Mouse (Mus musculus) intestine, embryonic 15.5 days (tissue): ENCODE results near the gene Trappc2l. TPM values are rescaled to one million over a fixed set of nuclear protein-coding genes. Genes with fewer than 3 reads are reported as not detected.

Source experiments
- ATAC-seq: fragments of 200-750 bp; cut with Nextera tagmentation; 2 replicates; pipeline ENCODE4 v1.8.0; 2017; ENCODE audit warnings: moderate TSS enrichment, moderate library complexity
- H3K27ac ChIP-seq: fragments of 300-500 bp; sonication (generic); 2 replicates; pipeline ENCODE4 v1.5.1; 2015; ENCODE audit warnings: mild to moderate bottlenecking, inconsistent platforms
- H3K27me3 ChIP-seq: fragments of 300-500 bp; sonication (generic); replicated peaks from 2 replicates; pipeline ENCODE4 v1.6.1; 2015; ENCODE audit warnings: inconsistent platforms
- H3K36me3 ChIP-seq: fragments of 300-500 bp; sonication (generic); 2 replicates; pipeline ENCODE4 v1.6.1; 2015; ENCODE audit warnings: inconsistent platforms
- H3K4me1 ChIP-seq: fragments of 300-500 bp; sonication (generic); replicated peaks from 2 replicates; pipeline ENCODE4 v1.6.1; 2015; ENCODE audit warnings: inconsistent platforms
- H3K4me2 ChIP-seq: fragments of 300-500 bp; sonication (generic); replicated peaks from 2 replicates; pipeline ENCODE4 v1.6.1; 2015; ENCODE audit warnings: mild to moderate bottlenecking, inconsistent platforms
- H3K4me3 ChIP-seq: fragments of 300-500 bp; sonication (generic); replicated peaks from 2 replicates; pipeline ENCODE4 v1.5.1; 2015; ENCODE audit warnings: inconsistent platforms
- H3K9ac ChIP-seq: fragments of 300-500 bp; sonication (generic); 2 replicates; pipeline ENCODE4 v1.6.1; 2015; ENCODE audit warnings: inconsistent platforms
- H3K9me3 ChIP-seq: fragments of 300-500 bp; sonication (generic); 2 replicates; pipeline ENCODE4 v1.6.1; 2016; ENCODE audit warnings: inconsistent platforms
- WGBS: fragments of 180-500 bp; shearing (Covaris S2); methylation state at CpG from one replicate; pipeline ENCODE4 v1.1.7; 2015; 5-methylcytosine and 5-hydroxymethylcytosine counted together
- polyA plus RNA-seq: library from polyadenylated mRNA; unstranded; fragments of >200 nt; fragmentation: Nextera tagmentation; extraction: Ambion mirVana; gene quantifications from 2 replicates; pipeline ENCODE4 v1.2.1, GENCODE M21; 2015

Trappc2l gene
- polyA plus RNA-seq, 1 experiment from 2014 or later: 58.0 TPM

DNA sequence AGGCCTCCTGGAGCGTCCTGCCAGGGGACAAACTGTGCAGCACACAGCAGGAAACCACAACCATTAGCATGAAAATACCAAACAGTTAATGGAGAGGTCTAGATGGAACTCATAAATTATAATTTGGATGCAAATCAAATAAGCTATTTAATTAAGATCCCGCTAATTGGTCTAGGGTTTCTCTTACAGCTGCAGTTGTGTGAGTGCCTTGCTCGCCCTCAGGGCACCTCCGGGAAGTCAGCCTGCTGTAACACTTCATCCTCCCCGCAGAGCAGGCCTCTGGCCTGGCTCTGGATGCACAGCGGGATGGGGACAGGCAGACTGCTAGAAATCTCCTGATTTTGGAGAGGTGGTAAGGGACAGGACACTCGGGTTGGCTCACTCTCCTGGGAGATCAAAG is 25.3 kb upstream of the Trappc2l start:
- WGBS: 72% methylated on average over 7 of the region's 7 CpGs
- Histone ChIP-seq H3K9ac (no peak overlapping the region), H3K27me3 (no peaks in the 10 kb centered on the region), H3K36me3 (no peaks in the 10 kb centered on the region), H3K4me3 (no peak overlapping the region), H3K27ac (peak overlapping the region; percentile 91), H3K4me1 (peaks cover 34% of the 10 kb centered on the region), H3K9me3 (no peaks in the 10 kb centered on the region), H3K4me2 (0 out of 2 replicates have a peak overlapping the region, but pooled peaks have one; percentile 41)
- ATAC-seq: no peak

DNA sequence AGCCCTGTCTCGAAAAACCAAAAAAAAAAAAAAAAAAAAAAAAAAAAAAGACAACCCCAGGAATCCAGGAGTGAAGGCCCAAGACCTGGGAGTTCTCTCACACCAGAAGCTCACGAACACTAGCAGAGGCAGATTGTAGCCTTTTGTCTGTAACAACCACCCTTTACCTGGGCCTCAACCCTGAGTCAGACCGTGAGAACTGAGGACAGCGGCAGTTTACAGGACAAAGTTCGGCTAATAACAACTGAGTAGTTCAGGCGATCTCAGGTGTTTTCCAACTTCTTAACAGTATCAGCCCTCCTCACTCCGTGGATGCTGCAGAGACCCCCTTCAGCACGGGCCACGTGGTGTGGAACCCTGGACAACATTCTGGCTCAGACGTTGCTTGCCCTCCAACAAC is 24.7 kb upstream of the Trappc2l start:
- ATAC-seq: peak; percentile 59
- Histone ChIP-seq H3K4me1 (peaks cover 34% of the 10 kb centered on the region), H3K36me3 (no peaks in the 10 kb centered on the region), H3K4me2 (peak overlapping the region; percentile 41; the same call in 1 of the 2 replicates), H3K27ac (peak overlapping the region; percentile 91), H3K9me3 (no peaks in the 10 kb centered on the region), H3K4me3 (no peak overlapping the region), H3K9ac (peak overlapping the region; percentile 13; the same call in 1 of the 2 replicates), H3K27me3 (no peaks in the 10 kb centered on the region)
- WGBS: 59% methylated on average over 10 of the region's 10 CpGs

DNA sequence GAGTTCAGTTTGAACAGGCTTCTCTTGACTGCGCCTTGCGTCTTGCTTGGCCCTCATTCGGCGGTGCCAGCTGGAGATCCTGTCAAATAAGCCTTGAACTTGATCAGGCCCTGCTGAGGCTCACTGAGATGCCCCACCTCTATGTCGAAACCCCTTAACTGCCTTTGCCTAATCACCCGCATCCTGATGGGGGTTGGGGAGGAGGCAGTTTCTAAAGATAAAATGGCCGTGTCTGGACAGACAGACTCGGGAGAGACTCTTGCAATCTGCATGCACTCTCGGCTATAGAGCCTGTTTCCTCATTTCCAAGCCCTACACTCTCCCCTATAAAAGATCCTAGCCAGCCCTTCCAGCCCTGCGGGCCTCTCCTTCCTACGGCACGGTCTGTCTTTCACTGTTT is 18.2 kb upstream of the Trappc2l start:
- Histone ChIP-seq H3K4me3 (no peak overlapping the region), H3K4me2 (no peak overlapping the region), H3K9ac (no peak overlapping the region), H3K36me3 (no peaks in the 10 kb centered on the region), H3K4me1 (no peaks in the 10 kb centered on the region), H3K9me3 (no peaks in the 10 kb centered on the region), H3K27ac (no peak overlapping the region), H3K27me3 (no peaks in the 10 kb centered on the region)
- WGBS: 61% methylated on average over 12 of the region's 12 CpGs
- ATAC-seq: no peak

DNA sequence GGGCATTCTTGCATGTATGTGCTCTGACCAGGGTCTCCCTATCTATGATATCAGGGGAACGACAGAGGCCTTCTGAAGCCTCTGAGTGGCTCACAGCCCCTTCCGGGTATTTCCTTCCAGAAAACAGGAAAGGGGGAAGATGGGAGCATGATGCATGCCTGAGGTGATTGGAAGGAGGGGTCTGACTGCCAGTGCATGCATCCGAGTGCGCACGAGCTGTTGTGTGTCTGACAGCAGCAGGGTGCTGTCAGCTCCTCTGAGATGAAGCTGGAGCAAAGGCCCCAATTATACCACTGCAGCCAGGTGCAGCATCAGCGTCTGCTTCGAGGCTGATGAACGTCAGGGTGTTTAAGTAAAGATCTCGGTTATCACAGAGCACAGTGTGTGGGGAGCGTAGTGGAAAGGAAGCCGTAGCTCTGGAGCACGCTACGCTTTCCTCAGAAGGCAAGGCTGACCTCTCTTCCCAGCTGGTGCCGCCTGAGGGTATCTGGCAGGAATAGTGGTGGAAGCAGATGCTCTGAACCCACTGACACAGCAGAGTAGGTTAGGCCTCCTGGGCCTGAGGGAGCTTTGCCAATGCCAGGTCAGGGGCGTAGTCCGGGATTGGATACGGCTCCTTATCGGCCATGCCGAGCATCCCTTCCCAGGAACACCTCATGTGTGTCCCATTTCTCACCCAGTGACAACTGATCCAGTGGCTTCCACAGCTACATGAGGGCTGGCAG is 17.5 kb upstream of the Trappc2l start:
- H3K4me1 ChIP-seq: no peaks in the 10 kb centered on the region
- no peaks in the 10 kb centered on the region for H3K27me3 ChIP-seq
- H3K4me2 ChIP-seq: no peak overlapping the region
- no peak overlapping the region for H3K4me3 ChIP-seq
- H3K9ac ChIP-seq: no peak overlapping the region
- 74% methylated on average over 19 of the region's 19 CpGs for WGBS
- H3K9me3 ChIP-seq: no peaks in the 10 kb centered on the region
- no peak for ATAC-seq
- H3K36me3 ChIP-seq: no peaks in the 10 kb centered on the region; the same call in 1 of the 2 replicates
- no peak overlapping the region for H3K27ac ChIP-seq

DNA sequence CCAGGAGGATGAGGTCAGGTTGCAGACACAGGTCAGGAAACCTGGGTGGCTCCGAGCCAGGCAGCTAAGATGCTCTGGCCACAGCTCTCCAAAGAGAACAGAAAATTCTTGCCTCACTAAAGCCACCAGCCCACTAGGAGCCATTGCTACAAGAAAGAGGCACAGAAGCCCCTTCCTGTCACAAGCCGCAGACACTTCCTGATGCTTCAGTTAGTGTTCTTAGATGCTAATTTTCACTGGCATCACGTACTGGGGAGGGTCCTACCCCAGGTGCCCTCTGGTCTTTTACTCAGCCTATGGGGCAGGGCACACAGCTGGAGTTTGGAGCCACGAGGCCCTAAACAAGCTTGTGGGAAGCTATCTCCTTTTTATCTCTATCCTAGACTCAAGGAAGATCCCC is 15.4 kb upstream of the Trappc2l start:
- ATAC-seq: no peak
- Histone ChIP-seq H3K9ac (no peak overlapping the region), H3K4me1 (no peaks in the 10 kb centered on the region), H3K9me3 (no peaks in the 10 kb centered on the region), H3K27me3 (no peaks in the 10 kb centered on the region), H3K4me3 (no peak overlapping the region), H3K27ac (no peak overlapping the region), H3K36me3 (no peaks in the 10 kb centered on the region; the same call in none of the 2 replicates), H3K4me2 (no peak overlapping the region)
- WGBS: 64% methylated on average over 4 of the region's 4 CpGs

DNA sequence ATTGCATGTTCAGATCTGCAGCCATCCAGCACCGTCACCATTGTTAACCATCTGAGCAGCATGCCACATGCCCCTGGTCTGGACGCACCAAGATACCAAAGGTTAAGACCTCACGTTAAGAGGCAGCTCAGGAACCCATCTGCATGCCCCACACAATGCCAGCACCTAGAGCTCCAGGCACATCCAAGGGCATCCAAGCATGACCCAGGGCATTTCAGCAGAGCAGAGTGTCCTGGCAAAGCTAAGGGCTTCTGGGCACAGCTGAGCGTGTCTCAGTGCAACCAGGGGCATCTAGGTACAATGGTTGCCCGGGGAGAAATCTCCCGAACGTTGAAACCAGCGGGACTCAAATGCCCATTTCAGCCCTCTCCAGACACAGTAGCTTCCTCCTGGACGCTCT is 10.8 kb upstream of the Trappc2l start:
- H3K9me3 ChIP-seq: no peaks in the 10 kb centered on the region
- no peak for ATAC-seq
- no peak overlapping the region for H3K4me2 ChIP-seq
- H3K4me3 ChIP-seq: no peak overlapping the region
- no peaks in the 10 kb centered on the region for H3K27me3 ChIP-seq
- WGBS: 95% methylated on average over 9 of the region's 9 CpGs
- H3K9ac ChIP-seq: no peak overlapping the region
- no peaks in the 10 kb centered on the region for H3K4me1 ChIP-seq
- H3K36me3 ChIP-seq: no peaks in the 10 kb centered on the region; the same call in none of the 2 replicates
- H3K27ac ChIP-seq: no peak overlapping the region

DNA sequence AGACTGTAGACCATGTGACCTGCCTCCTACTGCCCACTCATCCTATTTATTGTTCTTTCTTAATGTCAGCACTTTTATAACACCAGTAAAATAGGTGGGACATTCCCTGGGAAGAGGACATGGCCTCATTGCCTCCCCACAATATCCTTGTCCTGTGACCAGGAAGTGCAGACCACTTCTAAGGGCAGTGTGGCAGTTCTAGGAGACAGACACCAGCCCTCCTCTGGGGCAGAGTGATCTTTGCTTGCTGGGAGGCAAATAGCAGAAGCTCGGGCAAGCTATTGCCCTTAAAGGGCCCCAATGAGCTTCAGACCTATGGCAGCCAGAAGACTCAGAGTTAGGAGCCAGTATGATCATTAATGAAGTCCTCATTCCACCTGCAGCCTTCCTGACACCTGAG is 6.8 kb upstream of the Trappc2l start:
- no peak overlapping the region for H3K4me3 ChIP-seq
- no peaks in the 10 kb centered on the region for H3K27me3 ChIP-seq
- H3K9ac ChIP-seq: no peak overlapping the region
- no peaks in the 10 kb centered on the region for H3K9me3 ChIP-seq
- 37% methylated on average over 1 of the region's 1 CpGs for WGBS
- no peak overlapping the region for H3K4me2 ChIP-seq
- H3K4me1 ChIP-seq: 0 out of 2 replicates have a peak, but pooled peaks cover 4% of the 10 kb centered on the region
- H3K36me3 ChIP-seq: no peaks in the 10 kb centered on the region; the same call in 1 of the 2 replicates
- ATAC-seq: peak; percentile 48; the same call in 1 of the 2 replicates
- H3K27ac ChIP-seq: no peak overlapping the region

DNA sequence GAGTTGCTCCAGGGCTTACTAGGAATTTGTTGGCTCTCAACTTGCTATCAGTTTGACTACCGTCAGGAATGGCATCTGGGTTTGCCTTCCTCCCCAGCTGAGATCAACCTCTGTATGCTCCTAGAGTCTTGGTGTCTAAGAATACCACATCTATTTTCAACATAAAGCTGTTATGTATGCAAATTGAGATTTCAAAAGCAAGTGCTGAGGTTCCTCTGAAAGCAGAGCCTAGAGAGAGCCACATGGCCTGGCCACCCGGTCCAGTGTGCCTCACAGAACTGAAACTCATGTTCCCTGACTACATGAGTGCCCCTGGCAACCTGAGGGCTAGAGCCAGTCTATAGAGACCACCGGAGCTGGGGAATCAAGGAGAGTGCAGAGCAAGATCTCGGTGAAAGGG is 6.1 kb upstream of the Trappc2l start:
- Histone ChIP-seq H3K9ac (no peak overlapping the region), H3K36me3 (no peaks in the 10 kb centered on the region; the same call in 1 of the 2 replicates), H3K27me3 (no peaks in the 10 kb centered on the region), H3K4me2 (no peak overlapping the region), H3K4me3 (no peak overlapping the region), H3K27ac (no peak overlapping the region), H3K4me1 (0 out of 2 replicates have a peak, but pooled peaks cover 4% of the 10 kb centered on the region), H3K9me3 (no peaks in the 10 kb centered on the region)
- ATAC-seq: no peak
- 77% methylated on average over 4 of the region's 4 CpGs for whole genome bisulfite sequencing

DNA sequence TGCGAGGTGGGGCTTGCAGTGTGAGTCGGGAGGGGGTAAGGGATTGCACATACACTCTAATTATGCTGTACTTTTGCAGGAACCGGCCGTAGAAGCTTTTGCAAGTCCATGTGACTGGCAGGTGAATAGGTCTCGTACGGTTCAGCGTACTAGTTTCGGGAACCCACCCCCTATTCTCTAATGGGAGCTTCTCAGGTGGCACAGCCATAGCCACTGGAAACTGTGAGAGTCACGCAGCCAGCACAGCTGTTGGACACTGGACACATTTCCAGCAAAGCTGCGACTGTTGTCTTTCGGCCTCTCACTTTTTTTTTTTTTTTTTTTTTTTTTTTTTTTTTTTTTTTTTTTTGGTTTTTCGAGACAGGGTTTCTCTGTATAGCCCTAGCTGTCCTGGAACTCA is 4.6 kb upstream of the Trappc2l start:
- Histone ChIP-seq H3K27ac (no peak overlapping the region), H3K9ac (no peak overlapping the region), H3K4me2 (no peak overlapping the region), H3K9me3 (no peaks in the 10 kb centered on the region), H3K36me3 (no peaks in the 10 kb centered on the region), H3K4me1 (0 out of 2 replicates have a peak, but pooled peaks cover 7% of the 10 kb centered on the region), H3K4me3 (no peak overlapping the region), H3K27me3 (no peaks in the 10 kb centered on the region)
- 83% methylated on average over 11 of the region's 12 CpGs for WGBS
- no peak for ATAC-seq

DNA sequence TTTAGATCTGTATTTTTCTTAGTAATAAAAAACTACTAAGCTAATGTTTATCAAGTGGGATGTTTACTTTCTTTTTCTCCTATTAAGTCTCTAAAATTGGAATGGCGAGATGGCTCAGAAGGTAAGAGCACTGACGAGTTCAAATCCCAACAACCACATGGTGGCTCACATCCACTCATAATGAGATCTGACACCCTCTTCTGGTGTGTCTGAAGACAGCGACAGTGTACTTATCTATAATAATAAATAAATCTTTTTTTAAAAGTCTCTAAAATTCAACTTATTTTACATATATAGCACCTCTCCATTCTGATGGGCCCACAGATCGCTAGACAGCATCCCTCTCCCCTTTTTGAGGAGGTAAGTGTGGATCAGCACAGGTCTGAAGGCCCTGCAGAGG is 1.2 kb upstream of the Trappc2l start:
- no peak overlapping the region for H3K9ac ChIP-seq
- H3K4me2 ChIP-seq: peak overlapping the region; percentile 83
- 61% methylated on average over 4 of the region's 4 CpGs for WGBS

DNA sequence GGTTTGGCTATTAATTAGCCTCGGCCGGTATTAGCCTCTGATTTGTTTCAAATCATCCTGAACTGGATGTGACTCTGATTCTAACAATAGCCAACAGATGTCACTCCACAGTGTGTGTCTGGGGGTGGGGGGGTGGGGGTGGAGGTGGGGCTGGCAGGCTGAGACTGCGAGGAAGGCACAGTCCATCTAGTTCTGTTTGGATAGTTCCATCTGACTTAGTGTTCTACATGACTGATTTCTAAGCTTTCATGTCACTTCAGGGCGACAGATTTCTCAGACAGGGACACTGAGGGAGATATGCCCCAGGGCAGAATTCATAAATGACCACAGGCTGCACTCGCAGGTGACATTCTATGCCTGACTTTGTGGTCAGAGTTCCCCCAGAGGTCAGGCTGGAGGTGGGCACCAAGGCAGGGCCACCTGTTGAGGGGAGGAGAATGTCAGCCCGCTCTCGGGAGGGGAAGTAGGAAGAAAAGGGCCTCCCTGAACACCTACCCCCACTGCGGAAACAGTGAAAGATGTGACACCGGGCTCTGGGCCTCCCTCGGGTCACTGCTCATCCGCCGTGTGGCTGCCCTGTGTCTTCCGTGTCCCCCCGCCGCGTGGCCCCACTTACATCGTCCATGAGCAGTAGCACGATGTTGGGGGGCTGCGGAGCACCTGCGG is 695 bp upstream of the Trappc2l start:
- Histone ChIP-seq H3K9ac (peak overlapping the region; percentile 65), H3K4me2 (peak overlapping the region; percentile 83), H3K9me3 (no peaks in the 10 kb centered on the region), H3K27ac (peak overlapping the region; percentile 58; the same call in 1 of the 2 replicates), H3K36me3 (peaks cover 2% of the 10 kb centered on the region; the same call in 1 of the 2 replicates), H3K4me3 (peak overlapping the region; percentile 60), H3K4me1 (peaks cover 20% of the 10 kb centered on the region), H3K27me3 (no peaks in the 10 kb centered on the region)
- ATAC-seq: peak; percentile 3
- 5% methylated on average over 20 of the region's 20 CpGs for WGBS

More for the DNA sequence above, 1.2 kb upstream of the Trappc2l start:
- H3K27me3 ChIP-seq: no peaks in the 10 kb centered on the region
- ATAC-seq: no peak
- H3K4me3 ChIP-seq: peak overlapping the region; percentile 60; the same call in 1 of the 2 replicates
- H3K4me1 ChIP-seq: peaks cover 18% of the 10 kb centered on the region
- H3K36me3 ChIP-seq: peaks cover 2% of the 10 kb centered on the region; the same call in 1 of the 2 replicates
- no peak overlapping the region for H3K27ac ChIP-seq
- H3K9me3 ChIP-seq: no peaks in the 10 kb centered on the region

DNA sequence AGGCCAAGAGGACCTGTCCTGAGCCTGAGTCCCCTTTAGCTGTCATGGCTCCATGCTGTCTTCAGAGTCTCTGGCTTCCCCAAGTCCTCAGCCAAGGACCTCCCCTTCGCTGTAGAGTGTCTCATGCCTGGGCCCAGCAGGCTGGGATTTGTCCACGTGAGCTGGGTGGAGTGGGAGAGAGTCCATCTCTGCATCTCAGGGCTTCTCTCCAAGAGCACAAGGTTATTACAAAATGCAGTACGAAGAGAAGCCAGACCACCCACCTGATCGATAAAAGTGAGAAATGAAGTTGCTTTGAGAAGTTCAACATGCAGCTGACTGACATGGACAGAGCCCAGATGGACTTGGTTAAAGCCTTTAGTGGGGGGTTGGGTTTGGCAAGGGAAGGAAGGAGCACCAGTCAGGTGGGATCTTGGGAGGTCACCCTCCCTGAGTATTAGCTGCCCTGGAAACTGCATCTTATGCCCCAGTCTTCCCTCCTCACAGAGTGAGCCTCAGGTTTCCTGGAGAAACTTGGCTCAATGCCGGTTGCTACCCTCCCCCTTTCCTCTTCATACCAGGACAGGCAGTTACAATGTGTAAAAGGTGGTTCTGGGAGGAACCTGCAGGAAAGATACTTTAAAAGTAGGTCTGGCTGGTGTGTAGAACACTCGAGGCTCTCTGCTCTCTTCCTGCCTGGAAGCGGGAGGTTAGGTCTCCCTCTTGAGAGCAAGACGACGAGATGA is 4.9 kb downstream of the Trappc2l start:
- WGBS: 66% methylated on average over 9 of the region's 9 CpGs
- ATAC-seq: no peak
- Histone ChIP-seq H3K9me3 (no peaks in the 10 kb centered on the region), H3K27me3 (no peaks in the 10 kb centered on the region), H3K9ac (no peak overlapping the region), H3K4me3 (no peak overlapping the region), H3K36me3 (peaks cover 2% of the 10 kb centered on the region; the same call in 1 of the 2 replicates), H3K4me2 (no peak overlapping the region), H3K4me1 (peaks cover 18% of the 10 kb centered on the region), H3K27ac (peak overlapping the region; percentile 33; the same call in 1 of the 2 replicates)
